ENCODE assay signal across 9 mouse cellular contexts in the genomic region with DNA sequence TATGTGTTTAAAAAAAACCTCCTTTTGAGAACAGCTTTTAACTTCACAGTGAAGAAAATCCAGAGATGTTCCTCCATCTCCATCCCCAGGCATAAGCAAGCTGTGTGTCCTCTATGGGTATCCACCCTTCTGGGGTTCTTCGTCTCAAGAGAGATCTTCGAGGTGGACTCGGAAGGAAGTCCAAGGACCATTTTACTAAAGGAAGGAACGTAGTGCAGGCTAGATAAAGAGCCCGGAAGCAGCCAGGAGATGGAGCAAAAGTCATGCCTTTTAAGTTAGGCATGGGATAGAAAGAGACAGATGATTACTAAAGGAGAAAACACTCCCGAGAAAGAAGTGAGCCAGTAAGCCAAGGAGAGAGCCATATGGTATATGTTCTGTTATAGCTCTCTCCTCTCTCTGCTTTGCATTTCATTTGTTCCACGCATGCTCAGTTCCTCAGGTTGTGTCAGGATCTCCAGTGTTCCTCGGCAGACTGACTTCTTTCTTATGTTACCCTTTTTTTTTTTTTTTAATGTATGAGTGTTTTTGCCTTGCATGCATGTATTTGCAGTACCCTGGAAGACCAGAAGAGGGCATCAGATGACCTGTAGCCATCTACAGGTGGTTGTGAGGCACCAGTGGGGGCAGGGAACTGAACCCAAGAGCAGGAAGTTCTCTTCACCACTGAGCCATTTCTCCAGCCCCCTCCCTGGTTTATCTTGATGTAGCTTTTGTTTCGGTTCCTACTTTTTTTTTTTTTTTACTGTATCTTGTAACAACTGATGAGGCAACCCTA. TPM values are rescaled to one million over a fixed set of nuclear protein-coding genes. Genes with fewer than 3 reads are reported as not detected.
DNase-seq lines count a peak whose midpoint lies in the region; ATAC-seq lines count a peak whose summit lies in the region.
"Had no signal": no experiment of that assay in that cellular context is flagged by ENCODE, and none has a peak within 500 bp of the region (broad histone marks: within the 10 kb centered on the region; RNA-seq: fewer than 3 reads in every experiment).

No protein-coding gene starts in this region.

- H3K4me3 ChIP-seq in stomach, embryonic 16.5 days (replicated peaks; ENCODE audit: low read length), result no peak overlapping the region
- H3K4me3 ChIP-seq: midbrain, embryonic 12.5 days had no signal

- H3K9me3 ChIP-seq in stomach, embryonic 16.5 days (replicated peaks; ENCODE audit: control insufficient read depth, low read length), result no peaks in the 10 kb centered on the region
- H3K9me3 ChIP-seq: midbrain, embryonic 12.5 days had no signal

- WGBS in stomach, embryonic 16.5 days, result 68% methylated on average over 9 of the region's 9 CpGs

- H3K27ac ChIP-seq in stomach, embryonic 16.5 days (ENCODE audit: low read length), result 0 out of 2 replicates have a peak overlapping the region, but pooled peaks have one; percentile 54
- H3K27ac ChIP-seq: midbrain, embryonic 12.5 days had no signal

- H3K4me2 ChIP-seq in stomach, embryonic 16.5 days (ENCODE audit: low read depth, low read length), result no peak overlapping the region
- H3K4me2 ChIP-seq: midbrain, embryonic 12.5 days had no signal

- no peaks in the 10 kb centered on the region for H3K4me1 ChIP-seq in stomach, embryonic 16.5 days (ENCODE audit: control insufficient read depth, insufficient read depth, low read length)
- H3K4me1 ChIP-seq: midbrain, embryonic 12.5 days had no signal

- no peak overlapping the region for H3K9ac ChIP-seq in stomach, embryonic 16.5 days (ENCODE audit: low read length)
- H3K9ac ChIP-seq: midbrain, embryonic 12.5 days had no signal

- no peak for ATAC-seq in cerebellum, adult (ENCODE audit: insufficient number of reproducible peaks, low FRiP score, low TSS enrichment)
- no peak for ATAC-seq in stomach, embryonic 16.5 days (ENCODE audit: insufficient read depth, low FRiP score)

- peak; percentile 49 to 81 for DNase-seq in cerebellum, postnatal 14 days
- peak; percentile 95 for DNase-seq in CD4-positive helper T cell, adult 2 months (ENCODE audit: low read depth, low spot score)
- DNase-seq in brain, adult 2 months (ENCODE audit: low read depth, low spot score), result peak; percentile 93
- DNase-seq in heart, adult 11 months, result peak; percentile 95
- DNase-seq in kidney, postnatal 36 days, result peak; percentile 51 to 76
- DNase-seq in lung, postnatal 25 days (ENCODE audit: low spot score), result peak; percentile 82

- no peaks in the 10 kb centered on the region for H3K36me3 ChIP-seq in stomach, embryonic 16.5 days (ENCODE audit: control insufficient read depth, insufficient read depth, low read length)
- H3K36me3 ChIP-seq: midbrain, embryonic 12.5 days had no signal

- no peaks in the 10 kb centered on the region for H3K27me3 ChIP-seq in stomach, embryonic 16.5 days (ENCODE audit: control insufficient read depth, insufficient read depth, low read length)
- H3K27me3 ChIP-seq: midbrain, embryonic 12.5 days had no signal

RNA-seq across cellular contexts. Expression of gene Cfap54, which starts 11.1 kb away (rescaled TPM):
- 0.15 and 0.27 TPM in 2 replicates for polyA plus RNA-seq in stomach, embryonic 16.5 days (2015; fragmentation: Nextera tagmentation; extraction: Ambion mirVana)
